Mouse (Mus musculus): ENCODE results near the gene Kctd11.
A peak's percentile ranks its signal among the peaks of the same experiment; 100 is the strongest.
"Not testable (repeated sequence)": the region's sequence is repeated elsewhere in the genome, so short reads cannot be mapped to it uniquely, and the experiment has no call there.

Gene Kctd11

DNA sequence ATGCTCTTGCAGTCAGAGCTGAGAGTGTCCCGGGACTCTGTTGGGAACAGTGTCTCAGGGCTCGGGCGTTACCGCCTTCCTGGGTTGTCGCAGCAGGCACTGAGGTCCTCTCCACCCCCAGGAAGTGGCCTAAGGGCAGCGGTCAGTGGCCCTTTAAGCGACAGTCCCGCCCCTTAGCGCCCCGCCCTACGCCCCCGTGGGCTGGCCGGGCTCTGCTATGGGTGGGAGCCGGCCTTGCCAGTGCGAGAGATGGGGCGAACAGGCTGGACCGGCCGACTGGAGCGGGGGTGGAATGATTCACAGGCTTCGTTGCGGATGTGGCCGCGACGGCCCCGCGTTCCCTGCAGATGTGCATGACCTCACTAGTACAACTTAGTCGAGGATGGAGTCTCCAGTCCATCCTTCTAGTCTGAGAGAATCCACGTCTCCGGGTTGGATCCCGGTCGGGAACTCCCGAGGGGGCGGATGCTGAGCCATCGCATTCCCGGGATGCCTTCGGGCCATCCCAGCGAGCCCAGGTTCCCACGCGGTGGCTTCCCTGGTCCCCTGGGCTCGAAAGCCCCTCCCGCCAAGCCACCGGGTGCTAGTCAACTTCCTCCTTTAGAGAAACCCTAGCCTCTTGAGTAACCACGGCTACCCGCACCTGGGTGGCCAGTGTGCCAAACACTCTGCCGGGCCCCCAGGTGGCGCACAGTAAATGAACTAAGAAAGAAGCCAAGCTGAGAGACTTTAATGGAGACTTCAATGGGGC is at the start of gene Kctd11:
Gene Kctd11 (minus strand): TSS at position 554 of the 751 bp plus-strand sequence.
- DNase-seq (ENCODE audit: low spot score), result peak; percentile 79

DNA sequence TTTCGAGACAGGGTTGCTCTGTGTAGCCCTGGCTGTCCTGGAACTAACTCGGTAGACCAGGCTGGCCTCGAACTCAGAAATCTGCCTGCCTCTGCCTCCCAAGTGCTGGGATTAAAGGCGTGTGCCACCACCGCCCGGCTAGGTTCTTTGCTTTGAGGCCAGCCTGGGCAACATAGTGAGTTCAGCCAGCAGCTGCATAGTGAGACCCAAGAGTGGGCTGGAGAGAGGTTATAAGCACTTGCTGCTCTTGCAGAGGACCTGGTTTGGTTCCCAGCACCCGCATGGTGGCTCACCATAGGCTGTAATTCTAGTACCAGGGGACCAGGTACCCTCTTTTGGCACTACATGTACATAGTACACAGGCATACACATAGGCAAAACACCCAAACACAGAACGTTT is 49.0 kb upstream of the Kctd11 start:
- not testable (repeated sequence) for DNase-seq (ENCODE audit: low spot score)

DNA sequence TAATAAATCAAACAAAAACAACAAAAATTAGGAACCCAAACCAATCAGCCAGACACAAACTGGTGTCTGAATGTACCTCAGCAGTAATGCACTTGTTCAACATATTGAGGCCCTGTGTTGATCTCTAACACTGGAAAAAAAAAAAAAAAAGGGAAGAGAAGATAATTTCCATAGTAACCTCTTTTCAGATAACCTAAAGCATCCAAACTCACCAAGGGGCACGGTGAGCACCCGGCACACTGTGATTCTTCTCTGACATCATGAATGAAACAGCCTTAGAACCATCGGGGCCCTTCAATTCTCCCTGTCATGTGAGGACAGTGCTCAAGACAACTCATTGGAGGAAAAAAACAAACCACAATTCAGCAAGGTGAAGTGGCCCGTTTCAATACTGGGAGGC is 48.5 kb upstream of the Kctd11 start:
- DNase-seq (ENCODE audit: low spot score), result no peak

DNA sequence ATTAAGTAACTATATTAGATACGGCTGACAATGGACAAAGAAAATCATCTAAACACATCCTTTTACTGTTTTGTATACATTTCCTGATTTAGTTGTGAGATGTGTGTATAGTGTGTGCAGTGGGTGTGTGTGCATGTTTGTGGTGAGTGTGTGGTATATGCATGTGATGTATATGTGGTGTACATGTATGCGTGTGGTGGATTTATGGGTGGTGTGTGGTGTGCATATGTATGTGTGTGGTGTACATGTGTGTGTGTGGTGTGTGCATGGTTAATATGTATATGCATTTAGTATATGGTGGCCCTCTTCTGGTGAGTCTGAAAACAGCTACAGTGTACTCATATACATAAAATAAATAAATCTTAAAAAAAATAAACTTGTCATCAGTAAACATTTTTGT is 46.3 kb upstream of the Kctd11 start:
- no peak for DNase-seq (ENCODE audit: low spot score)

DNA sequence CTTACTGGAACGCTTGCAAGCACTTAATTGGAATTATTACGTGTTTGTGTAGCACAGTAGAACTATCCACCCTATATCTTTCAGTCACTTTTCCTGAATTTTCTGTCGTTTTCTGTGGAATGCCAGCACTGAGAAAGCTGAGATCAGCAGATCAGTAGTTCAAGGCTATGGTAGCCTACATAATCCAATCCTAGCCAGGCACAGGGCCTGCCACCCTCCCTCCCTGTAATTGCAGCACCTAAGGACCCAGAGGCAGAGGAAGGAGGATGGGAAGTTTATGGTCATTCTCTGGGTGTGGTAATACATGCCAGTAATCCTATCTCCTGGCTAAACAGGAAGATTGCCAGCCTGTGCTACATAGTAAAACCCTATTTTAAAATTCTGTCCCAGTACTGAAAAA is 41.6 kb upstream of the Kctd11 start:
- DNase-seq (ENCODE audit: low spot score), result no peak

DNA sequence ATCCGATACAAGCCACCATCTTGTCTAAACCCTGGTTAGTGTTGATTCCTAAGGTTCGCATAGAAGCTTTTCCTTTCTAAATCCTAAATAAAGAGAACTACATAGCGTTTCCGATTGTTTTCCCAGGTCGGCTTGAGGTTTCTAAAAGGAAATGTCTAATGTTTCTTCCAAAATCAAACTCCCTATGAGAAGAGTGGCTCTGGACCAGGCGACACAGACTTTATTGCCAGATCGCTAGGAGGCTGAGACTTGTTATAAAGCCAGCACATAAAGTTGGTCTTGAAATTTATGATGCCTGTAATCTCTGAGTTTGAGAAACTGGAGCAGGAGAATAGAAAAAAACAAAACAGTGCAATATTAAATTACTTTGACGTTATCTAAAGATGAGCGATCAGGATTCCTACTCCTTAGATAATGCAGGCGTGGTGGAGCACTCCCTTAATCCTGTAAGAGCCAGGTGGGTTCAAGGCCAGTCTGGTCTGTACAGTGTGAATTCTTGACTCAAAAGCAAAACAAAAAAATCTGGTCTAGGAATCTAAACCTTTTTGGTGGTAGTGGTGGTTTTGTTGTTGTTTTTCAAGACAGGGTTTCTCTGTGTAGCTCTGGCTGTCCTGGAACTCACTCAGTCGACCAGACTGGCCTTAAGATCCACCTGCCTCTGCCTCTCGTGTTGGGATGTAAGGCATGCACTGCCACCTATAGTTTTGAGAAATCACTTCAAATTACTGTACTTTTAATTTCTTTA is 41.0 kb upstream of the Kctd11 start:
- DNase-seq (ENCODE audit: low spot score), result no peak

DNA sequence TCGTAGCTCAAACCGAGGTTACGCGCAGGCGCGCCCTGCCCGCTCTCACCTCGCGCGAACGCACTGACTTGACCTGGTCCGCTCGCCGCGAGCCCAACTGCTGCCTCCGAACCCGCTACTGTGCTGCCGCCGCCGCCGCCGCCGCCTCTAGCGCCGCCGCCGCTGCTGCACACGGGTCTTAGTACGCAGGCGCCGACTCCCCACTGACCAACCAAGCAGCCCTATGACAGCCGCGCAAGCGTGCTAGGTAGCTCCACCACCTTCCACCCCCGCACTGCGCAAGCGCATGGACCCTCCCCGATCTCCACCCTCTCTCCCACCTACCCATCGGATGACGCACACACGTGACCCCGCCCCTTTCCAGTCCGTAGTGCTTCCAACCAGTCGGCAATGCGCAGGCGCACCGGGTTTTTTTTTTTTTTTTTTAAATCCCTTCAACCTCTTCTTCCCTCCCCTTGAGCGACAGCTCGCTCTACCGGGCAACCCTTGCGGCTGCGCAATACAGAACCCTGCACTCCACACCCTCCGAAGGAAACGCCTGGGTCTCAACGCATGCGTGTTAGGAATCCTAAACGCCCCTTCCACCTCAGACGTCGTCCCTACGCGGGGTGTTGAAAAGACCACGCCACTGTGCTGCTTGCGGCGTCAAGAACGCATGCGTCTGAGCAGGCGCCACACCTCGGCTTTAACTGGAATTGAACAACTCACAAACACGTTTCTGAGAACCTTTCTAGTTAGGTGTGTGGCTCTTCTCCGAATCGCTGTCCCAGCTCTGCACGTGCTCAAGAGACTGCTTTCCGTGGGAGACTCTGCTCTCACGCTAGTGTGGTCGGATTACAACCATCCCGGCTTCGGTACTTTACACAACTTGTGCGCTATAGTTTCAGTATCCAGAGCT is 40.2 kb upstream of the Kctd11 start, which contains the start of gene Eif5a:
Gene Eif5a (minus strand): TSS at position 845 of the 898 bp plus-strand sequence.
- DNase-seq (ENCODE audit: low spot score), result peak; percentile 100

DNA sequence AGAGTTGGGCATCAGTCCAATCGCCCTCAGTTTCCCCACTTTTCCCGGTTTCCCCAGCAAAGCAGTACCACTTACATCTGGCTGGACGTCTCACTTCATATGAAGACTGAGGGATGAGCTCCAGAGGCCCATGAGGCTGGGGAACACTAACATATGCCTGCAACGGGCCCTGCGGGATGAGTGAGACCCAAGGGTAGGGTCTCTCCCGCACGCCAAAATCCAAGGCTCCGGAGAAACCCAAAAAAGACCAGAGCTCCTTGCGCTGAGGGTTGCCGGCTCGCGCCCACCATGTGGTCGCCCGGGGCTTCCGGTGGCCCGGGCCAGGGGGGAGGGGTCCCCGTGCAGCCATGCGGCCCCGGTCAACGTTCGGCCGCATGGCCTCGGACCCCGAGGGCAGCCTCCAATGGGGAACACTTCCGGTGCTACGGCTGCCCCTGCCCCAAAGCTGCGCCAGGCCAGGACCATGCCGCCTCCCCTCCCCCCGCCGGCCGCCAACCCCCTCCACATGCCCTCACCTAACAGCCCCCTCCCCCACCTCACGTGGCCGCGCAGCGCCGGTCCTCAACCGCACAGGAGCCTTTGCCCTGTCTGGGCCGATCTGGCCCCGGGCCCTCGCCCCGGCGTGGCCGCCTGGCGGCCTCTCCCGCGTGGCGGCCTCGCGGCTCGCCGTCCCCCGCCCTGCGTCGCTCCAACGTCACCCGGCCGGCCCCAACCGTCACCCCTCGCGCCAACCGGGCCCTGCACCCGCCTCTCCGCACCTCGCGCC is 39.2 kb upstream of the Kctd11 start:
- DNase-seq (ENCODE audit: low spot score), result peak; percentile 15

DNA sequence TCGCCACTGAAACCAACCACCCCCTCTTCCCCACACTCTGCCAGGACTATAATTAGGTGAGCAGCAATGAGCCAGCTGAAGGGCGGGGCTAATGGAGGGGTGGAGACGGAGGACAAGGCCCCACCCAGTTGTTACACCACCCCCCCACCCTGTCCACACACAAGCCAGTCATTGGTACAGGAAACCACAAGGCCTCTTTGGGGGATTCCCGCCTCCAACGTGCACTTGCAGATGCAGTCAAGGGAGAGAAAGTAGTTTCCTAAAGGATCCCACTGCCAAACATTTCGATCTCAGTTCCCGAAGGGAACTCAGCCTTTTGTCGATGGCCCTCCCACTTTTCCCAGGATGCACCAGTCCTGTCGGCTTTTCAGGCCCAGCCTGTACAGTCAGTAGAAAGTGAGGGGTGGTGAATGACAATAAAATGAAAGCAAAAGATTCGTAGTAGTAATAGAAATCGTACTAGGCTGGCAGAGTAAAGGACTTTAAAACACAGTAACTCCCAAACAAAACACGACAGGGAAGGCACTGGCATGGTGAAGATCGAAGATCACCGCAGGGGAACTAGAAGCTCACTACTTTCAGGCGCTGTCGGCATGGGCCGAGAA is 38.6 kb upstream of the Kctd11 start:
- peak; percentile 82 for DNase-seq (ENCODE audit: low spot score)

DNA sequence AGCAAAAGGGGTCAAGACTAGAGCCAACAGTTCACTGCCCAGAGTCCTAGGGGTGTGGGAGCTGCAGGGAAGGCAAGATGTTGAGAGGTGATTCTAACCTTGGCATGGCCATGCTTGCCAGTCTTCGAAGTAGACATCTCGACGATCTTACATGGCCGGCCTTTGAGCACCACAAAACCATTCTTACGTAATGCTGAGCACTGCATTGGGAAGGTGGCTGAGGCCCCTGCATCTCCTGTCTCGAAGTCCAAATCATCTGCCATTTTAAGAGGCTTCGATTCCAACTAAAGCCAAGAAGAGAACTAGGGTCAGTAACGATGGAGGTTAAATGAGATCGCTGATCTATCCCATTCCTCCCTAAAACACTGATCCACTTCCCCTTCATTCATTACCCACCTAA is 37.8 kb upstream of the Kctd11 start:
- DNase-seq (ENCODE audit: low spot score), result no peak

DNA sequence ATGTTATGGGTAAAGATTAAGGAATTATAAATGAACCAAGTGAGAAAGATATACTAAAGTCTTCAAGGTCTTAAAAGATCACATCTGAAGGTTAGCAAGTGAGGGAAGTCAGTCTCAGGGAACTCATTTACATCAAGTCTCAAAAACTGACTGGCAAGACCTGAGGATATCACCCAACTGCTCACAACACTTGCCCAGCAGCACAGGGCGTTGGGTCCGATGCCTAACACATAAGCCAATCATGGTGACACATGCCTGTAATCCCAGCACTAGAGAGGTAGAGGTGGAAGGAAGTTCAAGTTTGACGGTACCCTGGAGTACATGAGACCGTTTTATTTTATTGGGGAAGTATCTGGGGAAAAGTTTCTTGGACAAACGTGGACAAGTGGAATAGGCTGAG is 36.9 kb upstream of the Kctd11 start:
- DNase-seq (ENCODE audit: low spot score), result no peak

DNA sequence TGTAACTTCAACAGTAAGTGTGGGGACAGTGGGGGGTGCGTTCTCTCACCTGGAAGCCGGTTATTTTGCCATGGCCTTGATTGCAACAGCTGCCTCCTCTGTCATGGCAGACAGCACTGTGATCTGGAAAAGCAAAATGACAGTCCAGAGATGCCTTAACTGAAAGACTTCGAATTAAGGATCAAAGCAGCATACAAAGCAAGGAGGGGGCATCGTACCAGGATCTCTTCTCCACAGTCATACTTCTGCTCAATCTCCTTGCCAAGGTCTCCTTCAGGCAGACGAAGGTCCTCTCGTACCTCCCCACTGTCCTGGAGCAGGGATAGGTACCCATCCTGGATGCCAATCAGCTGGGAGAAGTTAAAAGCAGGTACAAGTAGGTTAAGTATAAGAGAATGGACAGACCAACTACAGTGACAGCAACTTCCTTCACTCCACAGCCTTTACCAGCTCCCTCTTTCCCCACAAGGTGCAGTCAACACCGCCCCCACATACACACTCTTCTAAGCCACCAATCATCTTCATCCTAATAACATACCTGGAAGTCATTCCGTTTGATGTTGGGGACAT is 36.3 kb upstream of the Kctd11 start:
- no peak for DNase-seq (ENCODE audit: low spot score)

DNA sequence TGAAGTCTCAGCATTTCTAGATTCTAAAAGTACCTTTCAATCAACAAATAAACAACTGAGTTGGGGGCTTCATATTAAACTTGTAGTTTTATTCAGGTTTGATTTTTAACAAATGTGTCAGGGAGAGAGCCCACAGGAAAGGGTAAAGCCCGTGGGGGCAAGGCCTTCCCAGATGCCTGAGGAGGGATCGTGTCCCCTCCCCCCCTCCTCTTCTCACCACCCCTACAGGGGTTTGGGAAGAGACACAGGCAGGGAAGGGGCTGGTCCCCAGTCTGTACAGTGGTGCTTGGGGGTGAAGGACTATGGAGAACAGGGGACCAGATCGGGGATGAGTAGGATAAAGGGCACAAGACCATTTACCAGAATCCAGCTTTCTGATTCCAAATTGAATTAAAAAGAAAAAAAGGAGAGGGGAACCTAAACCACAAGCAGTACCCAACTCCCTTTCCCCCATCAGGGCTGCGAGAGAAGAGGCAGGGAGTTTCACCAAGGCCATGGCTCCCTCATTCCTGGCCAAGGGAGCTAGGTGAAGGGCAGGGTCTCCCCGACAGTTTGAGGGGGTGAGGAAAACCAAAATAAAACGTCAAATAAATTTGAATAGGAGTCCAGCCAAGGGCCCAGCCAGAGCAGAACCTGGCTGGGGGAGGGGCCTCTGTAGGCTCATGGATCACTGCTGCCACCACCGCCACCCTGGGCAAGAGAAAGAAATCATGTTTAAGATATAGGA is 35.6 kb upstream of the Kctd11 start:
- DNase-seq (ENCODE audit: low spot score), result not testable (repeated sequence)

DNA sequence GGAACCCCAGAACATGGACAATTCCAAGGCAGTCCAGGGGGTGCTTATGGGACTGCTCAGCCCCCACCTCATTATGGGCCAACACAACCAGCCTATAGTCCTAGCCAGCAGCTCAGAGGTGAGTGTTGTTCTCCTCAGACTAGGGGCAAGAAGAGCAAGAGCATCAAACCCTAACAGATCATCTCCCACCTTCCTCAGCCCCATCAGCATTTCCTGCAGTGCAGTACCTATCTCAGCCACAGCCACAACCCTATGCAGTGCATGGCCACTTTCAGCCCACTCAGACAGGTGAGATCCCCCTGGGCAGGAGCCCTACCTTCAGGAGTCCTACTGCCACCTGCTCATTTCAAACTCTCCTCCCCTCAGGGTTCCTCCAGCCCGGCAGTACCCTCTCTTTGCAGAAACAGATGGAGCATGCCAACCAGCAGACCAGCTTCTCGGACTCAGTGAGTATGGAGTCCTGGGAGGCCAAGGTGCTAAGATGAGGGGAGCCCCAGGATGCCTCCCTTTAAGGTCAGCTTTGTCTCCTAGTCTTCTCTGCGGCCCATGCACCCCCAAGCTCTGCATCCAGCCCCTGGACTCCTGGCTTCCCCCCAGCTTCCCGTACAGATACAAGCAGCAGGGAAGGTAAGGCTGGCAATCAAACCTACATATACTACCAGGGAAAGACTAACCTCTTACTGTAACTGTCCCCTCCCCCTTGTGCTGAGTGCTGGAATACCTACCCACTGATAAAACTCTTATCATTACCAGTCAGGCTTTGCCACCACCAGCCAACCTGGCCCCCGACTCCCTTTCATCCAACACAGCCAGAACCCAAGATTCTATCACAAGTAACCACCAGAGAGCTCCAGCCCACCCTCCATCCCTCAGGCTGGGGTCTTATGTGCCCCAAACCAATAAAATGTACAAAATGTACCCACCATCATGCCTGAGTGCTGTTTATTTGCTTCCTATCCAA is 34.7 kb upstream of the Kctd11 start:
- peak; percentile 18 for DNase-seq (ENCODE audit: low spot score)

DNA sequence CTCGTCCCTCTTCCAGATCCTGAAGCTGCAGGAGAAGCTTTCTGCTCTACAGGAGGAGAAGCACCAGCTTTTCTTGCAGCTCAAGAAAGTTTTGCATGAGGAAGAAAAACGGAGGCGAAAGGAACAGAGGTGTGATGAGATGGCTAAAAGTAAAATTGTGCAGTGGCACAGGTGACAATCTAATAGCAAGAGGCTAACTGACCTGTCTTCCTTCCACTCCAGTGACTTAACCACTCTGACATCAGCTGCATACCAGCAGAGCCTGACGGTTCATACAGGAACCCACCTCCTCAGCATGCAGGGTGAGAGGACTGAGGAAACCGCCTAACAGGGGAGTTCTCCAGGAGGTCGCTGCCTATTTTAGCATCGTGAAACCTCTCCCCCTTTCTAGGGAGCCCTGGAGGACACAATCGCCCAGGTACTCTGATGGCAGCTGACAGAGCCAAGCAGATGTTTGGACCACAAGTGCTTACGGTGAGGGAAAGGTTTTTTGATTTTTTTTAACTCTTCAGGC is 33.8 kb upstream of the Kctd11 start:
- DNase-seq (ENCODE audit: low spot score), result no peak

DNA sequence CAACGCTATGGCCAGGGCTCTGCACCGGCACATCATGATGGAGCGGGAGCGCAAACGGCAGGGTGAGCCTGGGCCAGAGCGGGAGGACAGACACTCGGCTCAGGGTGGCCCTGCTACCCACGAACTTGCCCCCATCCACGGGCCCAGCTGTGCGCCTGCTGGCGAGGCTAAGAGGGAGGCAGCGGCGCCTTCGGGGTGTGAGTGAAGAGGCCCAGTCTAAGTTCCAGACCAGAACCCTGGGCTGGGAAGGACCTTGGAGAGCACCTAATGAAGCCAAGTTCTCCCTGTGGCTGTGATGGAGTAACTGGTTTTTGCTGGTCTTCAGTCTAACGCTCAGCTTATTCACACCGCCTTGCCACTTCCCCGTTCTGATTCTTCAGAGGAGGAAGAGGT is 33.2 kb upstream of the Kctd11 start:
- DNase-seq (ENCODE audit: low spot score), result no peak

DNA sequence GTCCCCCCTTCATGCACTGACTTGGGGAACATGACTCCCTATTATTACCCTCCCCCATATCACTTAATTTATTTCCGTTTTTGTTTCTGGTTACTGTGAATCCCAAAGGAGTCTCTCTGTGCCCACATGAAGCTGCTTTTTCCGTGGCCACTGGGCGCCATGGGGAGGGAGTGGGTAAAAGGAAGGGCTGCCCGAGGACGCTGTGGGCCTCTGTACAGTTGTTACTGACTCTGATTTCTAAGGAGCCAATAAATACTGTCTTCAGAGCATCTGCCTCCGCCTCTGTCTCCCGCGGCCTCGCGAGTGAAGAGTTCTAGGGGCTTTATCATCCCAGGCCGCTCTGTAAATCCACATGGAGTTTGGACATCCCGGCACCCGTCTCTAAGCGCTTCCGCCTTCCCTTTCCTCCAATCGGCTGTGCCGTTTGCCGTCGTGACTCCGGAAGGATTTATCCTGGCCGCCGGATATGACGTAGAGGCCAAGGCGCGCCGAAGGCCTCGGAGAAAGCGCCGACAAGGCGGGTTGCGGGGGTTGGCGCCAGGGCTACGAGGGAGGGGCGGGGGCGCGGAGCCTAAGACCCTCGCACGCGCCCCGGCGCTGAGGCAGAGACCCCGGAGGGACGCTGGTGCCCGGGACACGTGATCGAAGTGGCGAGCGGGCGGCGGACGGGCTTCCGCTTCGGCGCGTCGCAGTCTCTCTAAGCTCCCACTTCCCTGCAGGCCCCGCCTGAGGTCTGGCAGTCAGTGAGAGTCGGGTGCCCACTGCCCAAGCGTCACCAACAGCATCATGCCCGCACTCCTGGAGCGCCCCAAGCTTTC is 32.6 kb upstream of the Kctd11 start, which contains the start of gene Gps2:
Gene Gps2 (plus strand): TSS at position 335 of the 818 bp plus-strand sequence.
- peak; percentile 90 for DNase-seq (ENCODE audit: low spot score)
